23 mouse cellular contexts compared by ENCODE assay signal in the genomic region with DNA sequence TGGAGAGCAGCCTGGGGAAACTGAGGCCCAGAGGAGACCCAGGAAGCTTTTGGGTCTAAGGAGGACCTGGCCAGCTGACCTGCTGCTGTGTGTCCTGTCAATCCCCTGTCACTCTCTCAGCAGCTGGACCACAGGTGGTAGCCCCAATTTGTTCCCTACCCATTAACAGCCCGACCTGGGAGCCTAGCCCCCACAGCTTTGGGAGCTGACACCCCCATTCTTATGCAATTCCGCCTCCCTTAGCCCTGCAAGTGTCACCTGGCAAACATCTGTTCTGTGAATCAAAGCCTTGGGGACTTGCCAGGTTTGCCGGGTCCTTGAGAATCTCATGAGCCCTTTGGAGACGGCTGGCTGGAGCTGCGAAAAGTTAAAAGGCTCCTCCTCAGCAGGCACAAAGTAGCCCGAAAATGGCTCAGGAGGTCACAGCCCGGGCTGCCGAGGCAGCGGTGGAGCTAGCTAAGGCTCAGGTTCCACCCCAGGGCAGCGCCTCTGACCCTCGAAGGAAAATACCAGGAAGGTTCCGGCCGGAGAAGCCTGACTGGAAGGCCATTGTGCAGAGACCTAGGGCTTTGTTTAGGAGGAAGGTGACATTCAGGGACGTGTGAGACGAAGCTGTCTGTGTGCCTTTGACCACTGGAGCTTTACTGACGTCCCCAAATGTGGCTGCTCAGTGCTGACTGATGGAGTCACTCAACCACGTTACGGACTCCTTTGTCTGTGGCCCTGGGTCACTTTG. TPM values are rescaled to one million over a fixed set of nuclear protein-coding genes. Genes with fewer than 3 reads are reported as not detected.
DNase-seq lines count a peak whose midpoint lies in the region; ATAC-seq lines count a peak whose summit lies in the region.
"Had no signal": no experiment of that assay in that cellular context is flagged by ENCODE, and none has a peak within 500 bp of the region (broad histone marks: within the 10 kb centered on the region; RNA-seq: fewer than 3 reads in every experiment).

No protein-coding gene starts in this region.

- no peaks in the 10 kb centered on the region for H3K9me3 ChIP-seq in forebrain, embryonic 12.5 days
- H3K9me3 ChIP-seq in forebrain, embryonic 15.5 days: no peaks in the 10 kb centered on the region
- no peaks in the 10 kb centered on the region for H3K9me3 ChIP-seq in limb, embryonic 10.5 days (replicated peaks)
- H3K9me3 ChIP-seq: neural tube, embryonic 15.5 days had no signal

- no peak overlapping the region for H3K4me2 ChIP-seq in forebrain, embryonic 12.5 days
- no peak overlapping the region for H3K4me2 ChIP-seq in forebrain, embryonic 15.5 days (replicated peaks)
- H3K4me2 ChIP-seq: neural tube, embryonic 15.5 days had no signal

- DNase-seq in testis, postnatal 10 days (ENCODE audit: low spot score): peak; percentile 56
- no peak for DNase-seq in testis, postnatal 14 days (ENCODE audit: low spot score)
- DNase-seq in limb, embryonic 10.5 days (ENCODE audit: low spot score): peak; percentile 40
- DNase-seq in urinary bladder, postnatal 4 days (ENCODE audit: low spot score in 2 of 2): no peak
- no peak for DNase-seq in left cerebral cortex, postnatal 14 days (ENCODE audit: low spot score in 2 of 2)
- DNase-seq in urinary bladder, adult 18-20 months (ENCODE audit: low spot score in 2 of 2): no peak
- DNase-seq: cerebellum, adult 11-12 months; forebrain, postnatal 0 days; heart, adult 11 months; heart, postnatal 36 days; right cerebral cortex, postnatal 14 days had no signal

- H3K9ac ChIP-seq in forebrain, embryonic 12.5 days: 0 out of 2 replicates have a peak overlapping the region, but pooled peaks have one; percentile 21
- no peak overlapping the region for H3K9ac ChIP-seq in forebrain, embryonic 15.5 days (replicated peaks)
- H3K9ac ChIP-seq: forebrain, postnatal 0 days; neural tube, embryonic 15.5 days had no signal

- H3K4me3 ChIP-seq in forebrain, embryonic 12.5 days (replicated peaks): no peak overlapping the region
- H3K4me3 ChIP-seq in forebrain, embryonic 15.5 days: no peak overlapping the region
- H3K4me3 ChIP-seq in limb, embryonic 10.5 days: 0 out of 2 replicates have a peak overlapping the region, but pooled peaks have one; percentile 6
- H3K4me3 ChIP-seq: neural tube, embryonic 15.5 days had no signal

- H3K4me1 ChIP-seq in forebrain, embryonic 12.5 days: peaks cover 7% of the 10 kb centered on the region; the same call in 1 of the 2 replicates
- 0 out of 2 replicates have a peak, but pooled peaks cover 5% of the 10 kb centered on the region for H3K4me1 ChIP-seq in forebrain, embryonic 15.5 days
- peaks cover 8% of the 10 kb centered on the region for H3K4me1 ChIP-seq in limb, embryonic 10.5 days
- H3K4me1 ChIP-seq: neural tube, embryonic 15.5 days had no signal

- H3K27ac ChIP-seq in forebrain, embryonic 12.5 days: no peak overlapping the region
- no peak overlapping the region for H3K27ac ChIP-seq in forebrain, embryonic 15.5 days (replicated peaks)
- H3K27ac ChIP-seq in limb, embryonic 10.5 days: peak overlapping the region; percentile 44
- H3K27ac ChIP-seq: neural tube, embryonic 15.5 days had no signal

- WGBS in forebrain, embryonic 12.5 days: 6% methylated on average over 18 of the region's 18 CpGs
- WGBS in forebrain, embryonic 15.5 days: 6% methylated on average over 18 of the region's 18 CpGs
- WGBS in limb, embryonic 10.5 days: 6% methylated on average over 18 of the region's 18 CpGs

- no peaks in the 10 kb centered on the region for H3K36me3 ChIP-seq in forebrain, embryonic 12.5 days (replicated peaks)
- no peaks in the 10 kb centered on the region for H3K36me3 ChIP-seq in forebrain, embryonic 15.5 days
- H3K36me3 ChIP-seq in limb, embryonic 10.5 days: no peaks in the 10 kb centered on the region
- H3K36me3 ChIP-seq: neural tube, embryonic 15.5 days had no signal

- intact Hi-C loops in left cerebral cortex, postnatal 14 days (cut with DNase I): no loop called here

- ATAC-seq in forebrain, embryonic 12.5 days (ENCODE audit: low FRiP score): no peak
- ATAC-seq in forebrain, embryonic 15.5 days (replicated peaks): no peak
- ATAC-seq: forebrain, postnatal 0 days; intestine, postnatal 0 days had no signal

- peaks cover 59% of the 10 kb centered on the region for H3K27me3 ChIP-seq in forebrain, embryonic 12.5 days
- H3K27me3 ChIP-seq in forebrain, embryonic 15.5 days: 0 out of 2 replicates have a peak, but pooled peaks cover 2% of the 10 kb centered on the region
- H3K27me3 ChIP-seq in limb, embryonic 10.5 days (ENCODE audit: low read depth, poor library complexity, severe bottlenecking): peaks cover 53% of the 10 kb centered on the region

RNA-seq across cellular contexts. Expression of gene Fgf15, which starts 7.6 kb away (rescaled TPM):
- 69.9 and 94.0 TPM in 2 replicates for polyA plus RNA-seq in forebrain, embryonic 12.5 days (2016; fragmentation: Nextera tagmentation; extraction: Ambion mirVana)
- 20.0 and 20.8 TPM in 2 replicates for polyA plus RNA-seq in forebrain, embryonic 15.5 days (2015; fragmentation: Nextera tagmentation; extraction: Ambion mirVana)
- 0.35 and 0.70 TPM in 2 replicates for polyA plus RNA-seq in limb, embryonic 10.5 days (2016; fragmentation: Nextera tagmentation; extraction: Ambion mirVana)
- total RNA-seq in left cerebral cortex, postnatal 14 days (2021): not detected
- total RNA-seq: heart, postnatal 36 days; layer of hippocampus, adult 8-10 months; left cerebral cortex, postnatal 25 days had no signal
- polyA plus RNA-seq: liver, embryonic 16.5 days; stomach, embryonic 14.5 days; urinary bladder, adult 2 months had no signal

RNA-seq across cellular contexts. Expression of gene LTO1, which starts 26.2 kb away (rescaled TPM):
- 32.6 and 34.0 TPM in 2 replicates for polyA plus RNA-seq in forebrain, embryonic 12.5 days (2016; fragmentation: Nextera tagmentation; extraction: Ambion mirVana)
- 36.3 and 39.3 TPM in 2 replicates for polyA plus RNA-seq in forebrain, embryonic 15.5 days (2015; fragmentation: Nextera tagmentation; extraction: Ambion mirVana)
- polyA plus RNA-seq in limb, embryonic 10.5 days (2016; fragmentation: Nextera tagmentation; extraction: Ambion mirVana): 23.4 and 27.2 TPM in 2 replicates
- 10 to 100 TPM; 20.2 to 25.2 TPM for total RNA-seq in left cerebral cortex, postnatal 14 days (2021)

RNA-seq across cellular contexts. Expression of gene Fgf4, which starts 41.6 kb away (rescaled TPM):
- not detected in 2 replicates for polyA plus RNA-seq in forebrain, embryonic 12.5 days (2016; fragmentation: Nextera tagmentation; extraction: Ambion mirVana)
- not detected in 2 replicates for polyA plus RNA-seq in forebrain, embryonic 15.5 days (2015; fragmentation: Nextera tagmentation; extraction: Ambion mirVana)
- polyA plus RNA-seq in limb, embryonic 10.5 days (2016; fragmentation: Nextera tagmentation; extraction: Ambion mirVana): 1.5 and 3.2 TPM in 2 replicates
- total RNA-seq in left cerebral cortex, postnatal 14 days (2021): not detected
- total RNA-seq: adrenal gland, adult 18-20 months; forebrain, postnatal 0 days; heart, postnatal 36 days; layer of hippocampus, adult 8-10 months; left cerebral cortex, postnatal 25 days; MEL; midbrain, postnatal 0 days had no signal
- polyA plus RNA-seq: forebrain, postnatal 0 days; intestine, postnatal 0 days; liver, embryonic 16.5 days; midbrain, postnatal 0 days; neural tube, embryonic 15.5 days; stomach, embryonic 14.5 days; urinary bladder, adult 2 months had no signal

RNA-seq across cellular contexts. Expression of gene Fgf3, which starts 50.8 kb away (rescaled TPM):
- polyA plus RNA-seq in forebrain, embryonic 12.5 days (2016; fragmentation: Nextera tagmentation; extraction: Ambion mirVana): 1.2 and 4.4 TPM in 2 replicates
- polyA plus RNA-seq in forebrain, embryonic 15.5 days (2015; fragmentation: Nextera tagmentation; extraction: Ambion mirVana): 2.5 and 2.7 TPM in 2 replicates
- 0.41 and 0.46 TPM in 2 replicates for polyA plus RNA-seq in limb, embryonic 10.5 days (2016; fragmentation: Nextera tagmentation; extraction: Ambion mirVana)
- total RNA-seq in left cerebral cortex, postnatal 14 days (2021): under 1 TPM in 1 of 2 experiments, not detected in 1; 0.24 TPM
- total RNA-seq: heart, postnatal 36 days; MEL had no signal
- polyA plus RNA-seq: intestine, postnatal 0 days; stomach, embryonic 14.5 days; urinary bladder, adult 2 months had no signal

RNA-seq across cellular contexts. Expression of gene Ccnd1, which starts 51.0 kb away (rescaled TPM):
- 214 and 257 TPM in 2 replicates for polyA plus RNA-seq in forebrain, embryonic 12.5 days (2016; fragmentation: Nextera tagmentation; extraction: Ambion mirVana)
- polyA plus RNA-seq in forebrain, embryonic 15.5 days (2015; fragmentation: Nextera tagmentation; extraction: Ambion mirVana): 34.9 and 41.7 TPM in 2 replicates
- 152 and 160 TPM in 2 replicates for polyA plus RNA-seq in limb, embryonic 10.5 days (2016; fragmentation: Nextera tagmentation; extraction: Ambion mirVana)
- 10 to 100 TPM; 26.3 to 39.2 TPM for total RNA-seq in left cerebral cortex, postnatal 14 days (2021)

Comparison
In these comparisons a context has a peak if more than half of its experiments do, and no peak if none do; other contexts are left out.
1. DNase-seq: peak in testis, postnatal 10 days (single experiment) and limb, embryonic 10.5 days (single experiment); none in testis, postnatal 14 days (single experiment), urinary bladder, postnatal 4 days (0 of 2), left cerebral cortex, postnatal 14 days (0 of 2) and urinary bladder, adult 18-20 months (0 of 2).
2. RNA of gene Fgf15, which starts 7.6 kb away (polyA plus RNA-seq): 69.9 to 94.0 TPM in forebrain, embryonic 12.5 days and 20.0 to 20.8 TPM in forebrain, embryonic 15.5 days; 0.35 to 0.70 TPM in limb, embryonic 10.5 days; every median in the first group is over 10 times any median in the second.